ENCODE assay signal across 7 mouse cellular contexts in the genomic region with DNA sequence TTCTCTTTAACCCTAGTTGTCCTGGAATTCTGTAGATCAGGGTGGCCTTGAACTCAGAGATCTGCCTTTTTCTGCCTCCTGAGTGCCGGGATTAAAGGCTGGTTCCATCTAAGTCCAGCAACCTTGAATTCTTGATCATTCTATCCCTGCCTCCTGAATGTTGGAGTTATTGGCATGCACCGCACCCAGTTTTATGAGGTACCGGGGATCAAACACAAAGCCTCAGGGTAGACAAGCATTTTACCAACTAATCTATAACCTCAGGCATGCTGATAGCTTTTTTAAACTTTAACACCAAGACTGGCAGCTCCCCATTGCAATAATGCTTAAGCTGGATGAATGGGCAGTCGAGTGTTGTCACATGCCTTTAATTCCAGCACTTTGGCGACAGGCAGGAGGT. TPM values are rescaled to one million over a fixed set of nuclear protein-coding genes. Genes with fewer than 3 reads are reported as not detected.
DNase-seq lines count a peak whose midpoint lies in the region; ATAC-seq and TF ChIP-seq lines count a peak whose summit lies in the region.

No protein-coding gene starts in this region.

- H3K4me3 ChIP-seq in lung, embryonic 14.5 days (ENCODE audit: low read depth, low read length): peak overlapping the region; percentile 82
- H3K4me3 ChIP-seq in forebrain, embryonic 13.5 days: peak overlapping the region; percentile 84; the same call in 1 of the 2 replicates
- H3K4me3 ChIP-seq in liver, embryonic 16.5 days (ENCODE audit: low read depth, low read length): peak overlapping the region; percentile 87

- no peak for TF ChIP-seq CTCF in lung, embryonic 14.5 days (IDR thresholded peaks at IDR 0.05; ENCODE audit: low read depth)

- no peaks in the 10 kb centered on the region for H3K9me3 ChIP-seq in lung, embryonic 14.5 days (ENCODE audit: low read depth, low read length)
- H3K9me3 ChIP-seq in forebrain, embryonic 13.5 days (replicated peaks): no peaks in the 10 kb centered on the region
- no peaks in the 10 kb centered on the region for H3K9me3 ChIP-seq in liver, embryonic 16.5 days (replicated peaks; ENCODE audit: control insufficient read depth, low read length)

- H3K36me3 ChIP-seq in lung, embryonic 14.5 days (ENCODE audit: insufficient read depth): peaks cover 58% of the 10 kb centered on the region
- H3K36me3 ChIP-seq in forebrain, embryonic 13.5 days (ENCODE audit: poor library complexity, severe bottlenecking): peaks cover 58% of the 10 kb centered on the region
- H3K36me3 ChIP-seq in liver, embryonic 16.5 days (ENCODE audit: control insufficient read depth, insufficient read depth): peaks cover 41% of the 10 kb centered on the region

- WGBS in lung, embryonic 14.5 days: 50% methylated on average over 5 of the region's 5 CpGs
- WGBS in forebrain, embryonic 13.5 days: 55% methylated on average over 5 of the region's 5 CpGs
- 58% methylated on average over 5 of the region's 5 CpGs for WGBS in liver, embryonic 16.5 days (ENCODE audit: insufficient replicate concordance)

- peak overlapping the region; percentile 46; the same call in 1 of the 2 replicates for H3K27ac ChIP-seq in lung, embryonic 14.5 days (ENCODE audit: low read depth)
- no peak overlapping the region for H3K27ac ChIP-seq in forebrain, embryonic 13.5 days
- peak overlapping the region; percentile 87 for H3K27ac ChIP-seq in liver, embryonic 16.5 days (ENCODE audit: low read length)

- no peak for ATAC-seq in lung, embryonic 14.5 days (ENCODE audit: insufficient read depth)
- ATAC-seq in forebrain, embryonic 13.5 days: no peak
- no peak for ATAC-seq in liver, embryonic 16.5 days (ENCODE audit: low read depth)

- DNase-seq in lung, embryonic 14.5 days: no peak
- DNase-seq in lung, postnatal 4 days: no peak
- DNase-seq in yolk sac, embryonic 10.5 days (ENCODE audit: low spot score): peak; percentile 14
- DNase-seq in cerebellum, adult 11 months: no peak
- no peak for DNase-seq in left cerebral cortex, adult 9 months (ENCODE audit: low spot score in 2 of 2)

- peak overlapping the region; percentile 79 for H3K4me2 ChIP-seq in lung, embryonic 14.5 days
- peak overlapping the region; percentile 89 for H3K4me2 ChIP-seq in forebrain, embryonic 13.5 days
- H3K4me2 ChIP-seq in liver, embryonic 16.5 days (ENCODE audit: low read depth, low read length): peak overlapping the region; percentile 90

- no peaks in the 10 kb centered on the region for H3K27me3 ChIP-seq in lung, embryonic 14.5 days (ENCODE audit: insufficient read depth, low read length)
- no peaks in the 10 kb centered on the region for H3K27me3 ChIP-seq in forebrain, embryonic 13.5 days
- no peaks in the 10 kb centered on the region for H3K27me3 ChIP-seq in liver, embryonic 16.5 days (ENCODE audit: control insufficient read depth, insufficient read depth, low read depth, low read length)

- H3K9ac ChIP-seq in lung, embryonic 14.5 days: peak overlapping the region; percentile 62; the same call in 1 of the 2 replicates
- 0 out of 2 replicates have a peak overlapping the region, but pooled peaks have one; percentile 65 for H3K9ac ChIP-seq in forebrain, embryonic 13.5 days
- H3K9ac ChIP-seq in liver, embryonic 16.5 days (ENCODE audit: low read depth, low read length): peak overlapping the region; percentile 81

- peaks cover 3% of the 10 kb centered on the region; the same call in 1 of the 2 replicates for H3K4me1 ChIP-seq in lung, embryonic 14.5 days (ENCODE audit: insufficient read depth)
- H3K4me1 ChIP-seq in forebrain, embryonic 13.5 days: peaks cover 18% of the 10 kb centered on the region
- H3K4me1 ChIP-seq in liver, embryonic 16.5 days (ENCODE audit: control insufficient read depth, low read depth, low read length): peaks cover 21% of the 10 kb centered on the region

RNA-seq across cellular contexts. Expression of a gene that starts 1.0 kb away (rescaled TPM):
- 51.1 and 53.9 TPM in 2 replicates for polyA plus RNA-seq in lung, embryonic 14.5 days (2014; fragmentation: Nextera tagmentation; extraction: Ambion mirVana)
- polyA plus RNA-seq in forebrain, embryonic 13.5 days (2015; fragmentation: Nextera tagmentation; extraction: Ambion mirVana): 75.3 TPM in 2 replicates
- polyA plus RNA-seq in liver, embryonic 16.5 days (2015; fragmentation: Nextera tagmentation; extraction: Ambion mirVana): 24.6 and 25.8 TPM in 2 replicates

RNA-seq across cellular contexts. Expression of a gene that starts 12.1 kb away (rescaled TPM):
- 641 and 646 TPM in 2 replicates for polyA plus RNA-seq in lung, embryonic 14.5 days (2014; fragmentation: Nextera tagmentation; extraction: Ambion mirVana)
- polyA plus RNA-seq in forebrain, embryonic 13.5 days (2015; fragmentation: Nextera tagmentation; extraction: Ambion mirVana): 970 and 989 TPM in 2 replicates
- polyA plus RNA-seq in liver, embryonic 16.5 days (2015; fragmentation: Nextera tagmentation; extraction: Ambion mirVana): 388 and 409 TPM in 2 replicates

RNA-seq across cellular contexts. Expression of a gene that starts 30.6 kb away (rescaled TPM):
- 24.6 and 25.2 TPM in 2 replicates for polyA plus RNA-seq in lung, embryonic 14.5 days (2014; fragmentation: Nextera tagmentation; extraction: Ambion mirVana)
- polyA plus RNA-seq in forebrain, embryonic 13.5 days (2015; fragmentation: Nextera tagmentation; extraction: Ambion mirVana): 31.4 and 35.4 TPM in 2 replicates
- polyA plus RNA-seq in liver, embryonic 16.5 days (2015; fragmentation: Nextera tagmentation; extraction: Ambion mirVana): 3.7 and 5.3 TPM in 2 replicates

RNA-seq across cellular contexts. Expression of a gene that starts 41.8 kb away (rescaled TPM):
- 0.53 and 0.89 TPM in 2 replicates for polyA plus RNA-seq in lung, embryonic 14.5 days (2014; fragmentation: Nextera tagmentation; extraction: Ambion mirVana)
- polyA plus RNA-seq in forebrain, embryonic 13.5 days (2015; fragmentation: Nextera tagmentation; extraction: Ambion mirVana): 1.8 and 3.3 TPM in 2 replicates
- polyA plus RNA-seq in liver, embryonic 16.5 days (2015; fragmentation: Nextera tagmentation; extraction: Ambion mirVana): 0.83 and 0.91 TPM in 2 replicates

RNA-seq across cellular contexts. Expression of a gene that starts 48.8 kb away (rescaled TPM):
- 111 and 112 TPM in 2 replicates for polyA plus RNA-seq in lung, embryonic 14.5 days (2014; fragmentation: Nextera tagmentation; extraction: Ambion mirVana)
- 101 and 112 TPM in 2 replicates for polyA plus RNA-seq in forebrain, embryonic 13.5 days (2015; fragmentation: Nextera tagmentation; extraction: Ambion mirVana)
- polyA plus RNA-seq in liver, embryonic 16.5 days (2015; fragmentation: Nextera tagmentation; extraction: Ambion mirVana): 41.0 and 44.0 TPM in 2 replicates
